Mouse (Mus musculus) WW6 (cell line): ENCODE measurements around the gene Zfp326.

Experiments
- DNase-seq: peaks from one replicate; pipeline ENCODE4 v3.0.0-alpha.2; 2013; ENCODE audit warnings: low read depth, low spot score

The Zfp326 gene

DNA sequence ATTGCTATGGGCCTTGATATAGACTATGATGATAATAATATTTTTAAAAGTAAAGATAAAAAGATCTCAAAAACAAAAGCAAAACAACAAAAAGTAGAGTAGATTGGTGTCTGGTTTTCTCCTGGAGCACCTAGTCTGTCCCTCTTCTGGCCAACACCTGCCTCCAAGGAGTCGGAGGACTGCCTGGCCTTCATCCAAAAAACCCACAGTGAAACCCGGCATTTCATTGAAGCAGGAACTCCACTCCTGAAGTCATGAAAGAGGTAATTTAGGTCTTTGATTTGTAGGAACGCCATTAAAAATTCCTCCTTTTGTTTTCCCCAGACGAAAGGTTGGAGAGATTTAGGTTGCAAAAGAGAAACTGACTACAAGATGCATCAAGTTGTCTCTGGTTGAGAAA lies 8.9 kb upstream of the Zfp326 start:
- no peak for DNase-seq

DNA sequence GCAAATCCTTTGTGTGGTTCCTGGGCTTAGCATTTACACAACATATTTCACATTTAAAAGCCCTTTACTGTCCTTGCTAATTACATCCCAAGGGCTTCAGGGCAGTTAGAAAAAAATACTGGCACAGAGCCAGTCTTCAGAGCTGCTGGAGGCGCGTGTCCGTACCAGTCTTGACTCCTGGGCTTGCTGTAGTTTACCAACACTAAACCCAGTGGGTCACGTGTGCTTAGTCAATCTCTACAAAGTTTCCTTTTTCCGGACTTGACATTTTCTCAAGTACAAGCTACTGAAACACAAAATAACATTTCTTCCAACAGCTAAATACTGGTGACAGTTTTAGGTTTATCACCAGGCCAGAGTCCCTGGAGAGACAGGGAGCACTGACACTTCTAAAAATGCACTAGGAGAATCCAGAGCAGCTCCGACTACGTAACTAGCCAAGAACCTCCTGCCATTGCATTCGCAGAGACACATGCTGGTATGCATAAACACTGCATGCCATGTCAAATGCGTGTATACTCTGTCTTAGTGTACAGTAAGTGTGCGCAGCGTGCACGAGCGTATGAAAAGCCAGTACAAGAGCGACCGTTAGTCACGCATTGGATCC lies 8.4 kb upstream of the Zfp326 start:
- DNase-seq = no peak

DNA sequence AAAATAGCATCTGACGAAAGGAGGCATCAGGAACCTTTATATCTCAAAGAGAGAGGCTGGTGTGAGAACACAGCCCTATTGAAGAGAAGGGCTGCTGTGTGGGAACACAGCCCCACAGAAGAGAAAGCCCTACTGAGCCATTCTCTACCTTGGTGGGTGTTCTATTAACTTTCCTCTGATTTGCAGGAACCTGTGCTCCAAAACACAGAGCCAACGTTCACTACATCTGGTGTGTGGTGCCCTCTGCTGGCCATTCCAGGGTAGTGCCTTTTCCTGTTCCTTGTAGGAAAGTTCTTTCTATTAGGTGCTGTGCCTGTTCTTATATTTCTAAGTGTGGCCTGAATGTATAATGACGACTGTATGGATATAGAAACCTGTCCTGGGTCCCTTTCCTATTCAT lies 7.8 kb upstream of the Zfp326 start:
- DNase-seq = no peak

DNA sequence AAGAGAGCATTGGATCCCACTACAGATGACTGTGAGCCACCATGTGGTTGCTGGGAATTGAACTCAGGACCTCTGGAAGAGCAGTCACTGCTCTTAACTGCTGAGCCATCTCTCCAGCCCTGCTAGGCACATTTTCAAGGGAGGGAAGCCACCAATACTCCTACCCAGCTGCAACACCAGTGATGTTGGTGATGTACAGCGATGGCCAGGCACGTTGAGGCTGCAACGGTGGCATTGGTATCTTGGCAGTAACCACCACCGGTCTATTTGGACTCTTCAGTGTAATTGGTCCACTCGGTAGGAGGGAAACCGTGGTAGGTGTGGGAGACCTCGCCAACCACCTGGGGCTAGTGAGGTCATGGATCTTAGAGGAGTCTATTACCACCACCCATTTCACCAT lies 6.6 kb upstream of the Zfp326 start:
- no peak for DNase-seq

DNA sequence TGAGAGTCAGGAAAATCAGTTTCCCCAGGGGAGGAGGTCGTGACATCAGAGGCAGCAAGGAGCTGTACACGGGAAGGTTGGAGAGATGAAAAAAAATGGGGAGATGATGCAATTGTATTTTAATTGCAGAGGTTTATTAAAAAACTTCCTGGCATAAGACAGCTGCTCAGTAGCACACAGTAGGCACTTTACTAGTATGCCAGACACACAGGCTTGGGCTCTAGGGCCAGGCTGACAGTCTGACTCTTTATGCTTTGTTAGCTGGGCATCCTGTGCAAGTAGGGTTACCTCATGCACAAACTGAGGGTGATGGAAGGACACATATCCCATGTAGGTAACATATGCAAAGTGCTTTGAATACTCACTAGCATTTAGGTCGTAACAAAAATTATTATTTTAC lies 5.2 kb upstream of the Zfp326 start:
- DNase-seq = no peak

DNA sequence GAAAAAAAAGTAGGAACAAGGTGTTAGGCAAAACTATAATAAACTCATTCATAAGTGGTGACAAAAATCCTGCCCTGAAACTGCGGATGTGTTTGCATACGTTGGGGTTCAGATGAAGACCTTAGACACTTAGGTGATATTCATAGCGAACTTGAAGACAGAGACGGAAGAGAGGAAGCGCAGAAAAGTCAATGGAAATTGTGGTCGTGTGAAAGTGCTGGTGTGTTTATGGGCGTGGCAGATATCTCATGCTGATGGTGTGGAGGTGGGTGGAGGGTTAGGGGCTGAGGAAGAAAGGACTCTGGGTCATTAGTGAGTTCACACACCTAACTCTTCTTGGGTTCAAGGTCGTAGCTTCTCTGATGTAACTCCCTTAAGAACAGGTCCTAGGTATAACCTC lies 4.2 kb upstream of the Zfp326 start:
- DNase-seq = no peak

DNA sequence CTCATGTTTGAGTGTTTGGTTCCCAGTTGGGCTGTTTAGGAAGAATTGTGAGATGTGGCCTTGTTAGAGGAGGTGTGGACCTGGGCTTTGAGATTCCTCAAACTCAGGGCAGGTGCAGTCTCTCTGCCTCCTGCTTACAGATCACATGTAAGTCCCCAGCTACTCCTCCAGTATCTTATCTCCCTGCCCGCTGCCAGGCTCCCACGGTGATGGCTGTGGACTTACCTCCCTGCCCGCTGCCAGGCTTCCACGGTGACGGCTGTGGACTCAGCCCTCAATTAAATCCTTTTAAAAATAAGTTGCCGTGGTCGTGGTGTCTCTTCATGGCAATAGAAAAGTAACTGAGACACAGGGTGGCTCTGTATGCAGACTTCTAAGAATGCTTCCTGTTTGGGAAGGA lies 3.4 kb upstream of the Zfp326 start:
- no peak for DNase-seq

DNA sequence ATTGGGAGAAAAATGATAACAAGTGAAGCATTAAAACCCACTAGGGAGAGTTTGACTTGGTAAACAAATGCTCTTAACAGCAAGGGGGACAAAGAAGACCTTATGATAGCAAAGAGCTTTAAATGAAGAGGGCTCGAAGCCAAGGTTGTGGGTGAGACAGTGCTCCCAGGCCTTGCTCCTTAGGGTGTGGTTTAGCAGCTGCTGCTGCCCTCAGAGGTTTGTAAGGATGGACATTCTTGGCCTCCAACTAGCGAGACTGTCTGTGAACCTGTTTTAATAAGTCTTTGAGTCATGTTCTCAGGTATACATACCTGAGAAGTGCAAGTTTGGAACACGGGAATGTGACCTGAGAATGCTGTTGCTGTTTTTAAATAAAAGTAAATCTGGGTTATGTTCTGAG lies 2.6 kb upstream of the Zfp326 start:
- no peak for DNase-seq

DNA sequence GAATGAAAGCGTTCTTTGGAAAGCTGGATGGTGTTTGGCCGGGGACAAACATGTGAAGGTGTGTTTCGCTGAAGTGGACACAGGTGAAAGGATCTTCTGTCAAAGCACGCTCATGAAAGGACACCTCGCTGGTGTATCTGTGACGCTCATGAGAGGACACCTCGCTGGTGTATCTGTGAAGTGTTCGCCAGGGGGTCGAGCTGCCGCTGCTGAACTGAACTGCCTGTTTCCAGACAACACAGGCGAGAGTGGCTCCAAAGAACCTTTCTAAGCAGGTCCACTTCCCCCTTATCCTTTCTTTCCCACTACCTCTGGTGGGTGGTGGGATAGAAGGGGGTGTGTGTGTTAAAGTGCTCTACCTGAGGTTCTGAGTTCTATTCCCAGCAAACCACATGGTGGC lies 1.9 kb upstream of the Zfp326 start:
- DNase-seq = no peak

DNA sequence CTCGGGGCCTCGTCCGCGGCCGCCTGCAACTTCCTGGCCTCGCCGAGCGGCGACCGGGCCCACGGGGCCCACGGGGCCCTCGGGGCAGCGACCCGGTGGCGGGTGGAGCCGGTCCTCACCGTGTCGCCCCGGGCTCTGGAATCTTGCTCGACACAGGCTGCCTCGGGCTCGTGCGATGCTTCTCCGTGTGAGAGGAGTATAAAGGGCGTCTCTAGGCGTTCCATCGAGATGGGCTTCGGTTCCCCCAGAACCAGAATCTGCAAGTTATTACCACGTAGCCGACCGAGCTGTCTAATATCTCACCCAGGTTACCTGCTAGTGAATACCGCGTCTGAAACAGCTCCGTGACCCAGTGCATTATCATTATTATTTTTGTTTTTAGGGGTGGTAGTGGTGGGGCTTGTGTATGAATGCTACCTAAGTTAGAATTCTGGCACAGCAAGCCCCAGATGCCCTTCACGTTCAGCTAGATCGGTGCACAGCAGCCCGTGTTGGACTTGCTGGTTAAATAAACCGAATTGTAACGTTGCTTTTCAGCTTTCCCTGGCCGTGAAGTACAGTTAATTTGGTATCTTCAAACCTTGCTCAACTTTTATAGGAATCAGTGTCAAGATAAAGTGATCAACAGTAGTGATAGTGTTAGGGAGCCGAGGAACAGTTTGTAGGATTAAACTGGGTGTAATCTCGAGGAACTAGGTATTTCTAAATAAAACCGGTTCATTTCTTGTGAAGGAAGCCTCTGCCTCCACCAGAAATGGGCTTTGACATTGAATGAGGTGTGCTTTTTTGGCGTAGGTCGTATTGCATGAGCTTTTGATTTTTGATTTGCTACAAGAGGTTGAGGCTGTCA lies 785 bp downstream of the Zfp326 start:
- DNase-seq = no peak

DNA sequence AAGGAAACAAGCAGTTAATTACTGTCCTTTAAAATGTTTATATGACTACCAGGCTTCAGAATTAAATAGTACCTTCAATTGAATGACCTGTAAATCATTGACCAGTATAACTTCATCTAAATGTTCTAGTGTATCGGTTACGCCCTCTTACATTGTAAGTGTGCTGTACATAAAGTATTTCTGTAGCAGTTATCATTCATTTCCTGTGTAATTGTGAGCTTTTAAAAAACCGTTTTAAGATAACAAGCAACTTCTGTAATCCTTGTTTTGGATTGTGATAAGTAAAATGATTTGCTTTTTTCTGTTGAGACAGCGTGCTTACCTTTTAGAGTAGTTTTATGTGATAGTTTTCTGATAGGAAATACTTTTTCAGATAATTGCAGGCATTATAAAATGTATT lies 11.0 kb downstream of the Zfp326 start:
- DNase-seq = no peak

DNA sequence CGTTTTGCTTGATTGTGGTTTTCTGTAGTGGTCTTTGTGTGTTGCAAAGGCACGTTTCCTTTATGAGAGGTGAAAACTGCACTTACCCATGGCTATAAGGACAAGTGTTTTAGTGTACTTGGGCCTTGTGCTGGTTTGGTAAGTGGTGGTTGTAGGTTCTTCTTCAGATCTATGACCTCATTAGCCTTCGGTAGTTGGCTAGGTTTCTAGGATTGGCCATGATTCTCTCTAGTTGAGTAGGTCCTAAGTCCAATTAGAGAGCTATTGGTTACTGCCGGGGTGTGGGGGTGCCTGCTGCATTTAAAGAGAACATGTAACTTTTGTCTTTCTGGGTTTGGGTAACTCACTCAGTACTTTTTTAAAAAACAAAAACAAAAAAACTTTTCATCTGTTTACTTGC lies 21.8 kb downstream of the Zfp326 start:
- DNase-seq = no peak

DNA sequence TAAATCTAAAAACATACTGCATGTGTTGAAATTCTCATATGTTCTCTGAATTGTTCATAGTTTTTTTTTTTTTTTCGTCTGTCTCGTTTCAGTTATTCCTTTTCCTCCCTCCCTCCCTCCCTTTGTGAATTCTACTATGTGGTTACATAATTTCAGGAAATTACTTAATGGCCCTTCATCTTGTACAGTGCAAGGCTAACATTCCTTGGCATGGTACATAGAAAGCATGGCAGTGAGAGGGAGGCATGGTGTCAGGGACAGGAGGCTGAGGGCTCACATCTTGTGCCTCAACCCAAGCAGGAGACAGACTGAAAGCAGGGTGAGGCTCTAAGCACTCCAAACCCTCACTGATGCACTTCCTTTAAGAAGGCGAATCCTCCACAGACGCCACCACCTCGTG lies 32.8 kb downstream of the Zfp326 start:
- DNase-seq = no peak

DNA sequence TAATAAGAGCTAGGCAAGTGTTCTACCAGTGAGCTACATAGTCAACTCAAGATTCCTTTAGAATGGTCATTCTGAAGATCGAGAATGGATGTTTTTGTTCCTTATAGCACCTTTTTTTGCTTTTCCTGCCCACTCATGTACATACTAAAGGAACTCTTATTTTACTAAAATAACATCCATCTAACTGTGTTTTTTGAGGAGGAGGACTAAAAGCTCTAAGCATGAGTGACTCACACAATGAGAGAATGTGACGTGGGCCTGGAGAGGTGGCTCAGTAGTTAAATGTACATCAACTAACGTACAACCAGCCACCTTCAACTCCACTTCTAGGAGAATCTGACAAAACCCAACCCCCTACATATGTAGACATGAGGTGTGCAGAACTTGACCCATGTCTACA lies 33.3 kb downstream of the Zfp326 start:
- no peak for DNase-seq

DNA sequence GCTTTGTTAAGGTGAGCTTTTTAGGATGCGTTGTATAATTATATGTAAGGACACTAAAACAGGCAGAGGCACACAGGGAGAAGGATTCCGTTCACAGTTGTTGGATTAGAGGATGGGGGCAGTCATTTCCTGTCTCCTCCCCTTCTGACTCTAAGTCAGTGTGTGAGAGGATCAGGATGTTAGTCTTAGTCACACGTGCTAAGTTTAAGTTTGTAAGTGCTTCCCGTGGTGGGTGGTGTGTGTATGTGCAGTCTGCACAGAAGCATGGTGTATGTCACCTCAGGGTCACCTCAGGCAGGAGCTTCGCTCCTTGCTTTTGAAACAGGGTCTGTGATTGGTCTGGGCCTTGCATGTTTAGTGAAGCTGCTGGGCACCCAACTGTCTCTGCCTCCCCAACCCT lies 35.1 kb downstream of the Zfp326 start:
- DNase-seq = no peak

DNA sequence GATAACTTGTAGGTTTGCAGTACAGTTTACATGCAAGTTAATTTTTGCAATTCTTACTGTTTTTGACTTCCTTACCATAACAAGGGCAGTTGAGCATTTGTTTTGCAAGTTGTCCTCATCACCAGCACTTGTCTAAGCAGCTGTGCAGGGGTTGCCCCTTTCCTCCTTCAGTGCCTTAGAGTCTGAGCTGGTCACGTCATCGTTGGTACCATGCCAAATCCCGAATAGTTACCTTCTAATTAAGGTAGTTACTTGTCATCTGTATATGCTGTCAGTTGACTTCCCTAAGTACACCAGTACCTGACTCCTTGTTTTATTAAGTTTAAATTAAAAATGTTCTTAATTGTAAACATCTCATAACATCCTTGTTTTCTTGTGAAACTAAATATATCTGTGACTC lies 41.0 kb downstream of the Zfp326 start:
- DNase-seq = no peak

DNA sequence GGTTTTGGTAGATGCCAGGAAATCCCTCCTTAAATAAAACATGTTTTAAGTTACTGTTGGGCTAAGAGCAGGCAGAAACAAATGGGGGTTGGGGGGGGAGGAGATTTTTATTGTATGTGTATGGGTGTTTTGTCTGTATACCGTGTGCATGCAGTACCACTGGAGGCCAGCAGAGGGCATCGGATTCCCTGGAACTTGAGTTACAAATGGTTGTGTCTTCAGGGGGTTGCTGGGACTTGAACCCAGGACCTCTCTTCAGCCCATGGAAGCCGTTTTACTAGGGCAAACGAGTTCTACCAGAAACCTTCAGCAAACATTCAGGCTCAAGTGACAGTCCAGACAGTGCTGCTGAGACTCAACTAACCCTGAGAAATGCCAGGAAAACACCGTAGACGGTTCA lies 41.9 kb downstream of the Zfp326 start:
- DNase-seq = peak; percentile 20

DNA sequence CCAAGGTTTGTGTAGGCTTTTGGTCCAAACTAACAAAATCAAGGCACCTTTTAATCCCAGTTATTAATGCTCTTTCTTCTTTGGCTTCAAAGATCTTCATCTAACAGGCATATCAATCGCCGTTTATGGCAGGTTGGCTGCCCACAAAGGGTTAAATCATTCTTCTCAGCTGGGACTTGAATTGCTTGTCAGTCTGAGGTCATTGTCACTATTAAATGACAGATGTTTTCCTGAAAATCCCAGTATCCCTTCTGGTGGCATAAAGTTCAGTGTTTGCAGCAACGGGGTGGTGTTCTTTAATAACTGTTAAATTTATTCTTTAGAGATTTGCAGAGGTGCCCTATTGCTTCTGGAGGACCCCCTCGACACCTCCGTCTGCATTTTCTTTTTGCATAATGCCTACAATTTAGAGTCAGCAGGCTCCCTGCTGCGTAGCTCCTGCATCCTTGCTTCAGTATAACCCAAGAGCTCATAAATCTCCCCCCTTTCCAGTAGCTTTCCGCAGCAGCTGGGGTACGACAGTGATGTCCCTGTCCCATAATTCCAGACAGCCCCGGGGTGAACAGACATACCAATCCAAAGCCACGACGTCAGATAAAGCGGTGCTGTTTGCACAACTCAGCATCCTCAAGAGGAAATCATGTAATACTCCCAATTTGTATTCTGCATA lies 46.6 kb downstream of the Zfp326 start:
- DNase-seq = no peak

DNA sequence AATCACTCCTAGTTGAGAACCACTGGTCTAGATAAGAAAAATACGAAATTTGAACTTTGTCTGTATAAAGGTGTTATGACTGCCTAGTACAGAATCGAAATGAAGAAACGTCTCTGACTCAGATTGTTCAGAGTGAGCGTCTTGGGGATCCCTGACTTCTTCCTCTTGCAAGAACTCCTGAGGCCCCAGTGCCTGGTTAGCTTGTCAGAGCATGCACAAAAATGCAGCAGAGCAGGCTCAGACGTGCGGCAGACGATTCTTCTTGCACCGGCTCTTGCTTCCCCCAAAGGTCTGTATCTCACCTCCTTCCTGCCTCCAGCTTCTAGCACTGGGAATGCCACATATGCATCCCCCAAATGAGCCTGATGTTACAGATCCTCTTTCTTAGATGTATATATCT lies 48.0 kb downstream of the Zfp326 start:
- DNase-seq = no peak

DNA sequence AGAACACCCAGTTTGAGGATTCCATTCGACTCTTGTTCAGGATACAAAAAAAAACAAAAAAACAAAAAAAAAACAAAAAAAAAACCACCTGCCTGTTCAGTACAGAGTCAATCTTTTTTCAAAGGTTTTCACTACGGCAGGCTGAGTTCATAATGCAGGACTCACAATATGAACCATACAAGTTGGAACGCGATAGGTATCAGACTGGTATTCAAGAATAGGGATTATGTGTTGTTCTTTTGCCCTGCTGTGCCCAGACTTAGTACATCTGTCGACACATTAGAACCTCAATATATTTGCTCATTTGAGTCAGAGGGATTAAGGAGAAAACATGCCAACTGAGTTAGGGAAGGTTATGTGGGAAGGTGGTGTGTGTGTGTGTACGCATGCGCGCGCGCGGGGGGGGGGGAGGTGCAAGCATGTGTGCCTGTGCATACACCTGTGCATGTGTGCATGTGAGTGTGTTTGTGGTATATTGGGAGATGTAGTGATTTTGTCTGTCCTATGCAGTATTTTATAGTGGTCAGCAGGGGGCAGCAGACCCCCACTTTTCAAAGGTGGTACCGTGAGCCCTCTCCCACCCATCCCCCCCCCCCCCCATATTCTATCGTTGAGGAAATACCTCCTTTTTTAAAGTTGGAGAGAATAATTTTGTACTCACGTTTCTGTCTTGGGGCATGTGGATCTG lies 49.3 kb downstream of the Zfp326 start:
- DNase-seq = peak; percentile 20

DNA sequence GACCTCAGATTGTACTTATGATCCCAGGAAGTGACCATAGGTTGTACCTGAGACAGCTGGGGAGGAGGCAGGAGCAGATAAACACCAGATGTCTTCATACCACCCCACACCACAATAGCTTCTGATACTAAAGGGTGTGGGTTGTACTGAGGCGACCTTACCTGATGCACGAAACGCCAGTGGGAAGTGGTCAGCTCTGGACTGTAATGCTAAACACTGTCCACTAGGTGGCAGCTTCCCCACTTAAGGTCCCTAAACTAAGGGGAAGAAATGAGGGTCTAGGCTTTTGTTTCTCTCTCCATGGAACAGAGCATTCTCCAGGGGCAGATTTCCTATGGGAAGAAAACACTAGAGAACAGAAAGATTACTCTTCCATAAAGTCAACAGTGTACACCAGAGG lies 53.9 kb downstream of the Zfp326 start:
- peak; percentile 4 for DNase-seq

DNA sequence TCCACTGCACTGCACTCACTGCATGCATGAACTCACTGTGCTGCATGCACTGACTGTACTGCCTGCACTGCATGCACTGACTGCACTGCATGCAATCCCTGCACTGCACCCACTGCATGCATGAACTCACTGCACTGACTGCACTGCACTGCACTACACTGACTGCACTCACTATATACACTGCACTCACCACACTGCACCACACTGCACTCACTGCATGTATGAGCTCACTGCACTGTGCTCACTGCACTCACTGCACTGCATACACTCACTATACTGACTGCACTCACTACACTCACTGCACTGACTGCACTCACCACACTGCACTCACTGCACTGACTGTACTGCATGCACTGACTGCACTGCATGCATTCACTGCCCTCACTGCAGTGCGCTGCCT lies 56.0 kb downstream of the Zfp326 start:
- no peak for DNase-seq
